Mouse (Mus musculus) megakaryocyte, embryonic 14.5 days (primary cell): Measurements from ENCODE around the gene Gm20388. TPM values are rescaled to one million over a fixed set of nuclear protein-coding genes. Genes with fewer than 3 reads are reported as not detected.

ENCODE experiments used
- H3K27me3 ChIP-seq: replicated peaks from 2 replicates; pipeline ENCODE3; 2012; ENCODE audit warnings: inconsistent platforms
- H3K36me3 ChIP-seq: replicated peaks from 2 replicates; pipeline ENCODE3; 2012; ENCODE audit warnings: low read length, inconsistent platforms, mixed read lengths
- H3K4me1 ChIP-seq: 2 replicates; pipeline ENCODE4 v1.6.1; 2012; ENCODE audit warnings: inconsistent platforms
- H3K4me3 ChIP-seq: replicated peaks from 2 replicates; pipeline ENCODE3; 2012; ENCODE audit warnings: moderate library complexity, mild to moderate bottlenecking, inconsistent platforms
- H3K9me3 ChIP-seq: 2 replicates; pipeline ENCODE4 v1.6.1; 2012; ENCODE audit warnings: inconsistent platforms
- FLI1 ChIP-seq: IDR thresholded peaks from 2 replicates; pipeline ENCODE4 v1.6.1; 2012; ENCODE audit warnings: low read length, inconsistent platforms, mixed read lengths
- GATA1 ChIP-seq: IDR thresholded peaks from 3 replicates; pipeline ENCODE4 v1.6.1; 2012; ENCODE audit warnings: mixed read lengths, low read length, inconsistent platforms, borderline replicate concordance
- polyA plus RNA-seq: library from polyadenylated mRNA; stranded (reverse); fragments of >175 nt; gene quantifications from 2 replicates; pipeline ENCODE4 v1.2.3, GENCODE M21; 2012; ENCODE audit warnings: low replicate concordance; ENCODE audit not compliant: insufficient read depth

Gene Gm20388
- polyA plus RNA-seq, 1 experiment, result 111 TPM

DNA sequence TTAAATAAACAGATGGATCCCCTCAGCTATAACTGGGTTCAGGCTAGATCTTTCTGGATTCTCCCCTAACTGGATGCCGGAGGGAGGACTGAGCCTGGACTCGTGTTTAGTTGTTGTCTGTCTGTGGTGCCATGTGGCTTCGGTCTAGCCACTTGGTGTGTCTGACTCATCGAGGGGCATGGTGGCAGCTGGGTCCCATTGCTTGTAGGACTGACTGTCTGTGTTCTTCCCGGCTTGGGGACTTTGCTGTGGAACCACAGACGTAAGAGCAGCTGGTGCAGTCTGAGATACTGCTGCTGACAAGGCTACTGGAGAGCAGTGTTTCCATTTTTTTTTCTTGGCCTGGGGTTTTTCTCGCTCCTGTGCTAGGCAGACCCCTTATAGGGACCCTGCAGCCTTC lies 613.0 kb downstream of the Gm20388 start:
- H3K9me3 ChIP-seq, result no peaks in the 10 kb centered on the region
- peak overlapping the region; percentile 64 for H3K4me3 ChIP-seq
- no peaks in the 10 kb centered on the region for H3K27me3 ChIP-seq
- no peak for TF ChIP-seq FLI1
- TF ChIP-seq GATA1, result no peak
- H3K4me1 ChIP-seq, result peaks cover 100% of the 10 kb centered on the region
- H3K36me3 ChIP-seq, result peaks cover 95% of the 10 kb centered on the region

GRCm38 (mm10) chr8:120525135-120525534 lies 614.5 kb downstream of the Gm20388 start:
- Histone ChIP-seq H3K4me3 (peak overlapping the region; percentile 84), H3K4me1 (peaks cover 100% of the 10 kb centered on the region), H3K36me3 (peaks cover 91% of the 10 kb centered on the region)

DNA sequence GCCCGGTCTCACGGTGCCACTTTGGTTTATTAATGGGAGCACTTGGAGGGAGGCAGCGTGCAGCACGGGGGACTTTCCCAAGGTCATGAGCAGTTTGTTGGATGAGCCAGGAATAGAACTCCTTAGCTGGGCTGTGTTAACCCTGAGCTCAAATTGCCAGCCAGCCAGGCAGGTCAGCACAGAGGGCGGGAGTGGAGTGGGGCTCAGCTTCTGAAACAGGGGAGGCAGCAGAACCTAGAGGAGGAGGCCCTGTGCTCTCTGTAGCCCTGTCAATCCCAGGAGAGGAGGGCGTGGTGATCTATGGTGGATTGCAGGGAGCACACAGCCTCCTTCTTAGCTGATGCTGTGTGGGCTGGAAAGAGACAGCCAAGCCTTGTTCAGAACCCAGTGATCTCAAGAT lies 615.2 kb downstream of the Gm20388 start:
- Histone ChIP-seq H3K9me3 (no peaks in the 10 kb centered on the region), H3K27me3 (no peaks in the 10 kb centered on the region), H3K36me3 (peaks cover 89% of the 10 kb centered on the region), H3K4me1 (peaks cover 100% of the 10 kb centered on the region), H3K4me3 (peak overlapping the region; percentile 84)
- TF ChIP-seq GATA1 (no peak), FLI1 (no peak)

More at GRCm38 (mm10) chr8:120525135-120525534, 614.5 kb downstream of the Gm20388 start:
- H3K27me3 ChIP-seq, result no peaks in the 10 kb centered on the region
- H3K9me3 ChIP-seq, result no peaks in the 10 kb centered on the region
- TF ChIP-seq FLI1 (no peak), GATA1 (no peak)

DNA sequence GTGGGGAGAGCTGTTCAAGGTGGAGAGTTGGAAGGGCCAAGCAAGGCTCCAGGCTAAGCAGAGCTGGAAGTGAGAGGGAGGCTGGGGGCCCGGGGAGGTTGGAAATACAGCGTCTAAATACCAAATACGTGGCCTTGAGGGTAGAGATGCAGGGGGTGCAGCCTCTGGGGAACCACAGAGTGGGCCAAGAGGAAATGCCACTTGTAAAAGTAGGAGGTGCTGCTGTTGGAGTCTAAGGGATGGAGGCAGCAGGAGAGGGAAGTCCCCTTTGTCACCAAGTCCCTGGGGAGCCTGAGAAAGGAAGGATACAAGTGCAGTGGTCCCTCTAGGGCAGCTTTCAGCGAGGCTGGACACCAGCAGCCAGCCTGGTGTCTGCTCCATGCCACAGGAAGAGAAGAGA lies 615.9 kb downstream of the Gm20388 start:
- TF ChIP-seq FLI1 (no peak), GATA1 (no peak)
- H3K4me1 ChIP-seq, result peaks cover 100% of the 10 kb centered on the region
- H3K9me3 ChIP-seq, result no peaks in the 10 kb centered on the region
- H3K4me3 ChIP-seq, result peak overlapping the region; percentile 84
- no peaks in the 10 kb centered on the region for H3K27me3 ChIP-seq
- H3K36me3 ChIP-seq, result peaks cover 89% of the 10 kb centered on the region

GRCm38 (mm10) chr8:120528332-120528731 lies 617.7 kb downstream of the Gm20388 start:
- peaks cover 100% of the 10 kb centered on the region for H3K4me1 ChIP-seq
- no peaks in the 10 kb centered on the region for H3K27me3 ChIP-seq
- no peaks in the 10 kb centered on the region for H3K9me3 ChIP-seq
- peak overlapping the region; percentile 81 for H3K4me3 ChIP-seq
- H3K36me3 ChIP-seq, result peaks cover 82% of the 10 kb centered on the region
- TF ChIP-seq GATA1, result no peak
- TF ChIP-seq FLI1, result no peak

GRCm38 (mm10) chr8:120529226-120529625 lies 618.6 kb downstream of the Gm20388 start:
- H3K4me1 ChIP-seq, result peaks cover 100% of the 10 kb centered on the region
- peak overlapping the region; percentile 84 for H3K4me3 ChIP-seq
- TF ChIP-seq GATA1, result no peak
- TF ChIP-seq FLI1, result no peak
- no peaks in the 10 kb centered on the region for H3K27me3 ChIP-seq
- H3K36me3 ChIP-seq, result peaks cover 82% of the 10 kb centered on the region
- H3K9me3 ChIP-seq, result no peaks in the 10 kb centered on the region

- peaks cover 97% of the 10 kb centered on the region for H3K4me1 ChIP-seq
- H3K36me3 ChIP-seq, result peaks cover 73% of the 10 kb centered on the region
Measured at GRCm38 (mm10) chr8:120530954-120531656, 620.5 kb downstream of the Gm20388 start.

DNA sequence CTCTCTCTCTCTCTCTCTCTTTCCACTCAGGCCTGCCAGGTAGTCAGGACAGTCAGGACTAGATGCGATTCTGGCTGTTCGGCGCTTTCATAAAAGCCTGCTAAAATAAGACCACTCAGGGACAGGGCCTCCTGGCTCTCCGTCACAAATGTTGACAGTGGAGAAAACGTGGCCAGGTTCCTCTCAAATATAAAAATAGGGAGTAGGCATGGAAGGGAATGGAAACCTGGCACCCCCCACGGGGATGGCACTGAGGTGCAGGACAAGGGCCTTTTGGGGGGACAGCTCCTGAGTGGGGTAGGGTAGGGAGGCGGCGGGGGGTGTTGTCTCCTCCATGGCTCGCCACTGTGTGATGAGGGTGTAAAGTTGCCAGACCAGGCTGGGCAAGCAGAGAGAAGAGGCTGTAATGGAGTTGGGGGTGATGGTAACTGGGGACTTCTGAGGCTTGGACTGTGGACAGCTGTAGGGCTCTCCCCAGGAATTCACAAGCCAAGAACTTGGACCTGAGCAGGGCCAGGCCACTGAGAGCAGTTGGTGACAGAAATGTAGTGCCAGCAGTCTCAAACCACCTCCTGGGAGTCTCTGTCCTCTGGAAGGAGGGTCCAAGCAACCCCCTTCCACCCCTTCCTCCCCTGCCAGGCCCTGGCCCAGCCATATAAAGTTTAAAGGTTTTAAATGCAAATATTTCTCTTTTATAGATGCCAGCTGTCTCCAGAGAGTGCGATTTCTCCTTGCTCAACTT lies 621.3 kb downstream of the Gm20388 start:
- Histone ChIP-seq H3K36me3 (peaks cover 65% of the 10 kb centered on the region), H3K27me3 (no peaks in the 10 kb centered on the region), H3K4me3 (peak overlapping the region; percentile 86), H3K9me3 (no peaks in the 10 kb centered on the region), H3K4me1 (peaks cover 89% of the 10 kb centered on the region)
- TF ChIP-seq FLI1 (no peak), GATA1 (no peak)

More at GRCm38 (mm10) chr8:120530954-120531656, 620.5 kb downstream of the Gm20388 start:
- TF ChIP-seq FLI1 (no peak), GATA1 (no peak)
- Histone ChIP-seq H3K9me3 (no peaks in the 10 kb centered on the region), H3K4me3 (peak overlapping the region; percentile 79), H3K27me3 (no peaks in the 10 kb centered on the region)

GRCm38 (mm10) chr8:120532517-120533215 lies 622.0 kb downstream of the Gm20388 start:
- TF ChIP-seq GATA1 (no peak), FLI1 (no peak)
- H3K9me3 ChIP-seq, result no peaks in the 10 kb centered on the region
- no peaks in the 10 kb centered on the region for H3K27me3 ChIP-seq
- peak overlapping the region; percentile 99 for H3K4me3 ChIP-seq
- H3K36me3 ChIP-seq, result peaks cover 59% of the 10 kb centered on the region
- peaks cover 82% of the 10 kb centered on the region for H3K4me1 ChIP-seq
